ENCODE assay signal across 27 mouse cellular contexts in genomic region chr11:6484244-6484959, GRCm38 (mm10). TPM values are rescaled to one million over a fixed set of nuclear protein-coding genes. Genes with fewer than 3 reads are reported as not detected.
DNase-seq lines count a peak whose midpoint lies in the region; ATAC-seq and TF ChIP-seq lines count a peak whose summit lies in the region.
"Had no signal": no experiment of that assay in that cellular context is flagged by ENCODE, and none has a peak within 500 bp of the region (broad histone marks: within the 10 kb centered on the region; RNA-seq: fewer than 3 reads in every experiment).

No protein-coding gene starts in this region.

- 49% methylated on average over 3 of the region's 3 CpGs for WGBS in lung, embryonic 15.5 days
- WGBS in heart, embryonic 14.5 days, result 63% methylated on average over 3 of the region's 3 CpGs

- no peak for TF ChIP-seq POLR2A in bone marrow macrophage, adult 2 months (IDR thresholded peaks at IDR 0.05; ENCODE audit: borderline replicate concordance, low read depth, low read length)

- DNase-seq in lung, adult 18-20 months, result no peak
- no peak for DNase-seq in left cerebral cortex, postnatal 25 days (ENCODE audit: low spot score in 2 of 2)
- no peak for DNase-seq in left cerebral cortex, adult 8-10 months (ENCODE audit: low spot score in 2 of 2)
- DNase-seq: adrenal gland, postnatal 36 days; cerebellum, adult 2 months; cerebellum, postnatal 36 days; gastrocnemius, postnatal 10 days; kidney, adult 8-10 months; kidney, postnatal 36 days; layer of hippocampus, adult 9-11 months; right cerebral cortex, postnatal 14 days; spleen, adult 18-20 months had no signal

- no peaks in the 10 kb centered on the region for H3K9me3 ChIP-seq in lung, embryonic 15.5 days
- no peaks in the 10 kb centered on the region for H3K9me3 ChIP-seq in heart, embryonic 14.5 days (ENCODE audit: control insufficient read depth, low read length)
- H3K9me3 ChIP-seq: embryonic facial prominence, embryonic 13.5 days; heart, embryonic 13.5 days; limb, embryonic 12.5 days; liver, embryonic 12.5 days; megakaryocyte, embryonic 14.5 days had no signal

- intact Hi-C loops in left cerebral cortex, postnatal 25 days (cut with DNase I), result no loop called here

- no peak for ATAC-seq in lung, embryonic 15.5 days (ENCODE audit: borderline replicate concordance, extremely low read depth, low FRiP score, low TSS enrichment)
- ATAC-seq in heart, embryonic 14.5 days (ENCODE audit: insufficient number of reproducible peaks, insufficient read depth, low FRiP score, low read depth), result no peak
- peak; percentile 55; the same call in 1 of the 2 replicates for ATAC-seq in monocyte, adult 5-6 weeks (replicated peaks; ENCODE audit: insufficient number of reproducible peaks, low FRiP score, low TSS enrichment, poor library complexity, severe bottlenecking)
- ATAC-seq: activated CD4-positive, CD25-positive, alpha-beta regulatory T cell, adult 4 months; forebrain, embryonic 14.5 days; liver, embryonic 12.5 days; lung, postnatal 0 days; midbrain, embryonic 16.5 days had no signal

- TF ChIP-seq CTCF in bone marrow macrophage, adult 2 months (IDR thresholded peaks at IDR 0.05; ENCODE audit: low read depth, low read length), result no peak

- H3K27me3 ChIP-seq in lung, embryonic 15.5 days, result no peaks in the 10 kb centered on the region
- no peaks in the 10 kb centered on the region for H3K27me3 ChIP-seq in heart, embryonic 14.5 days (ENCODE audit: control insufficient read depth, insufficient read depth, low read length)
- H3K27me3 ChIP-seq: embryonic facial prominence, embryonic 13.5 days; heart, embryonic 13.5 days; limb, embryonic 12.5 days; liver, embryonic 12.5 days had no signal

- no peak overlapping the region for H3K4me3 ChIP-seq in lung, embryonic 15.5 days
- H3K4me3 ChIP-seq in bone marrow macrophage, adult 2 months (ENCODE audit: insufficient read depth, low read length), result no peak overlapping the region
- H3K4me3 ChIP-seq in heart, embryonic 14.5 days (ENCODE audit: control insufficient read depth in 1 of 2, insufficient read depth in 1 of 2, low read depth in 1 of 2, low read length in 2 of 2), result no peak overlapping the region
- H3K4me3 ChIP-seq: embryonic facial prominence, embryonic 13.5 days; heart, embryonic 13.5 days; left cerebral cortex, adult 2 months; limb, embryonic 12.5 days; liver, embryonic 12.5 days; megakaryocyte, embryonic 14.5 days had no signal

- peaks cover 8% of the 10 kb centered on the region; the same call in 1 of the 2 replicates for H3K4me1 ChIP-seq in lung, embryonic 15.5 days
- peaks cover 21% of the 10 kb centered on the region for H3K4me1 ChIP-seq in bone marrow macrophage, adult 2 months (ENCODE audit: control insufficient read depth, insufficient read depth, low read length)
- peaks cover 4 to 5% of the 10 kb centered on the region in 2 experiments; a peak in 3 of 4 replicates for H3K4me1 ChIP-seq in heart, embryonic 14.5 days (ENCODE audit: control insufficient read depth in 2 of 2, insufficient read depth in 2 of 2, low read length in 2 of 2)
- H3K4me1 ChIP-seq: embryonic facial prominence, embryonic 13.5 days; limb, embryonic 12.5 days had no signal

- no peak overlapping the region for H3K9ac ChIP-seq in lung, embryonic 15.5 days
- H3K9ac ChIP-seq in heart, embryonic 14.5 days (ENCODE audit: low read length), result no peak overlapping the region
- H3K9ac ChIP-seq: embryonic facial prominence, embryonic 13.5 days; heart, embryonic 13.5 days; hindbrain, embryonic 14.5 days; limb, embryonic 12.5 days; liver, embryonic 12.5 days had no signal

- no peak overlapping the region for H3K4me2 ChIP-seq in lung, embryonic 15.5 days
- no peak overlapping the region for H3K4me2 ChIP-seq in heart, embryonic 14.5 days (ENCODE audit: low read length)
- H3K4me2 ChIP-seq: embryonic facial prominence, embryonic 13.5 days; heart, embryonic 13.5 days; hindbrain, embryonic 14.5 days; limb, embryonic 12.5 days; liver, embryonic 12.5 days had no signal

- no peaks in the 10 kb centered on the region for H3K36me3 ChIP-seq in lung, embryonic 15.5 days
- no peaks in the 10 kb centered on the region for H3K36me3 ChIP-seq in heart, embryonic 14.5 days (ENCODE audit: control insufficient read depth, insufficient read depth, low read length)
- H3K36me3 ChIP-seq: embryonic facial prominence, embryonic 13.5 days; heart, embryonic 13.5 days; limb, embryonic 12.5 days; liver, embryonic 12.5 days had no signal

- 0 out of 2 replicates have a peak overlapping the region, but pooled peaks have one; percentile 8 for H3K27ac ChIP-seq in lung, embryonic 15.5 days
- H3K27ac ChIP-seq in bone marrow macrophage, adult 2 months (ENCODE audit: insufficient read depth, low read depth, low read length), result peak overlapping the region; percentile 38
- peak overlapping the region; percentile 16 to 19; a peak in 1 of 4 replicates for H3K27ac ChIP-seq in heart, embryonic 14.5 days (replicated peaks in 1 of 2; ENCODE audit: control insufficient read depth in 1 of 2, insufficient read depth in 1 of 2, low read depth in 2 of 2, low read length in 2 of 2)
- H3K27ac ChIP-seq: embryonic facial prominence, embryonic 13.5 days; heart, embryonic 13.5 days; hindbrain, embryonic 14.5 days; left cerebral cortex, adult 2 months; limb, embryonic 12.5 days; liver, embryonic 12.5 days had no signal

RNA-seq across cellular contexts. Expression of gene Purb, which starts 8.7 kb away (rescaled TPM):
- polyA plus RNA-seq in lung, embryonic 15.5 days (2015; fragmentation: Nextera tagmentation; extraction: Ambion mirVana), result 28.1 and 28.8 TPM in 2 replicates
- polyA plus RNA-seq in bone marrow macrophage, adult 2 months (2012; ENCODE audit: insufficient read depth, insufficient read length, missing spikeins), result 37.3 and 37.7 TPM in 2 replicates
- polyA plus RNA-seq in heart, embryonic 14.5 days (2014; fragmentation: Nextera tagmentation; extraction: Ambion mirVana), result 21.8 and 24.3 TPM in 2 replicates
- 67.4 to 82.3 TPM (median 75.6 TPM) in 3 replicates for total RNA-seq in monocyte, adult 5-6 weeks (2017)
- total RNA-seq in left cerebral cortex, postnatal 25 days (2021), result 100 to 1,000 TPM; 294 to 301 TPM
- 100 to 1,000 TPM; 221 to 283 (median 254) TPM for total RNA-seq in left cerebral cortex, adult 8-10 months (2022)

RNA-seq across cellular contexts. Expression of gene Myo1g, which starts 36.4 kb away (rescaled TPM):
- 2.9 and 4.1 TPM in 2 replicates for polyA plus RNA-seq in lung, embryonic 15.5 days (2015; fragmentation: Nextera tagmentation; extraction: Ambion mirVana)
- 96.5 and 106 TPM in 2 replicates for polyA plus RNA-seq in bone marrow macrophage, adult 2 months (2012; ENCODE audit: insufficient read depth, insufficient read length, missing spikeins)
- polyA plus RNA-seq in heart, embryonic 14.5 days (2014; fragmentation: Nextera tagmentation; extraction: Ambion mirVana), result 0.59 and 0.77 TPM in 2 replicates
- total RNA-seq in monocyte, adult 5-6 weeks (2017), result 572 to 636 TPM (median 611 TPM) in 3 replicates
- 1 to 10 TPM in 1 of 2 experiments, under 1 TPM in 1; 0.32 to 1.3 TPM for total RNA-seq in left cerebral cortex, postnatal 25 days (2021)
- total RNA-seq in left cerebral cortex, adult 8-10 months (2022), result 1 to 10 TPM in 1 of 4 experiments, under 1 TPM in 3; 0.44 to 1.3 (median 0.67) TPM

RNA-seq across cellular contexts. Expression of gene H2afv, which starts 40.2 kb away (rescaled TPM):
- 540 and 574 TPM in 2 replicates for polyA plus RNA-seq in lung, embryonic 15.5 days (2015; fragmentation: Nextera tagmentation; extraction: Ambion mirVana)
- 146 and 172 TPM in 2 replicates for polyA plus RNA-seq in bone marrow macrophage, adult 2 months (2012; ENCODE audit: insufficient read depth, insufficient read length, missing spikeins)
- 377 and 424 TPM in 2 replicates for polyA plus RNA-seq in heart, embryonic 14.5 days (2014; fragmentation: Nextera tagmentation; extraction: Ambion mirVana)
- 31.2 to 51.6 TPM (median 37.9 TPM) in 3 replicates for total RNA-seq in monocyte, adult 5-6 weeks (2017)
- total RNA-seq in left cerebral cortex, postnatal 25 days (2021), result 10 to 100 TPM; 32.3 to 32.6 TPM
- 10 to 100 TPM; 37.9 to 41.3 (median 39.0) TPM for total RNA-seq in left cerebral cortex, adult 8-10 months (2022)

Comparison
In these comparisons a context has a peak if more than half of its experiments do, and no peak if none do; other contexts are left out.
1. RNA of gene Myo1g, which starts 36.4 kb away (total RNA-seq): 572 to 636 TPM in monocyte, adult 5-6 weeks; 0.32 to 1.3 TPM in left cerebral cortex, postnatal 25 days and 0.44 to 1.3 TPM in left cerebral cortex, adult 8-10 months; every median in the first group is over 100 times any median in the second.
2. Peak in every context shown above with its lines, with median percentiles within 50 percentile points of each other: H3K27ac ChIP-seq.